Mouse (Mus musculus): ENCODE measurements around the gene Sct.
"Not testable (repeated sequence)": the region's sequence is repeated elsewhere in the genome, so short reads cannot be mapped to it uniquely, and the experiment has no call there.

Gene Sct

GRCm38 (mm10) chr7:141291921-141292582 is 13.1 kb upstream of the Sct start, which contains the start of gene Drd4:
Gene Drd4, plus strand, starts transcription at chr7:141292006.
- no peak for DNase-seq (ENCODE audit: low spot score)

GRCm38 (mm10) chr7:141288042-141288441 is 9.1 kb upstream of the Sct start:
- no peak for DNase-seq (ENCODE audit: low spot score)

- no peak for DNase-seq (ENCODE audit: low spot score)
Measured at GRCm38 (mm10) chr7:141282756-141283155, 3.8 kb upstream of the Sct start.

- DNase-seq (ENCODE audit: low spot score): no peak
Measured at GRCm38 (mm10) chr7:141281442-141281841, 2.5 kb upstream of the Sct start.

GRCm38 (mm10) chr7:141277701-141278678 is 943 bp downstream of the Sct start:
- no peak for DNase-seq (ENCODE audit: low spot score)

- DNase-seq (ENCODE audit: low spot score): no peak
Measured at GRCm38 (mm10) chr7:141276546-141276945, 2.4 kb downstream of the Sct start, which contains the start of gene Cdhr5. Gene Cdhr5, minus strand, starts transcription at chr7:141276786.

GRCm38 (mm10) chr7:141275356-141275755 is 3.6 kb downstream of the Sct start:
- no peak for DNase-seq (ENCODE audit: low spot score)

GRCm38 (mm10) chr7:141270631-141271030 is 8.3 kb downstream of the Sct start:
- DNase-seq (ENCODE audit: low spot score): no peak

- DNase-seq (ENCODE audit: low spot score): no peak
Measured at GRCm38 (mm10) chr7:141269273-141269545, 9.7 kb downstream of the Sct start.

- DNase-seq (ENCODE audit: low spot score): no peak
Measured at GRCm38 (mm10) chr7:141268466-141269272, 10.3 kb downstream of the Sct start.

GRCm38 (mm10) chr7:141265739-141266561 is 13.0 kb downstream of the Sct start, which contains the start of gene Irf7:
Gene Irf7, minus strand, starts transcription at chr7:141266481.
- peak; percentile 77 for DNase-seq (ENCODE audit: low spot score)

- DNase-seq (ENCODE audit: low spot score): peak; percentile 22
Measured at GRCm38 (mm10) chr7:141265411-141265738, 13.6 kb downstream of the Sct start.

- DNase-seq (ENCODE audit: low spot score): peak; percentile 24
Measured at GRCm38 (mm10) chr7:141264761-141265410, 14.0 kb downstream of the Sct start.

GRCm38 (mm10) chr7:141264041-141264700 is 14.8 kb downstream of the Sct start:
- DNase-seq (ENCODE audit: low spot score): no peak

GRCm38 (mm10) chr7:141263640-141264039 is 15.3 kb downstream of the Sct start:
- no peak for DNase-seq (ENCODE audit: low spot score)

GRCm38 (mm10) chr7:141261480-141261879 is 17.5 kb downstream of the Sct start:
- DNase-seq (ENCODE audit: low spot score): no peak

GRCm38 (mm10) chr7:141256159-141256558 is 22.8 kb downstream of the Sct start:
- no peak for DNase-seq (ENCODE audit: low spot score)

- not testable (repeated sequence) for DNase-seq (ENCODE audit: low spot score)
Measured at GRCm38 (mm10) chr7:141250486-141250885, 28.4 kb downstream of the Sct start.

GRCm38 (mm10) chr7:141231551-141231950 is 47.4 kb downstream of the Sct start:
- no peak for DNase-seq (ENCODE audit: low spot score)

- no peak for DNase-seq (ENCODE audit: low spot score)
Measured at GRCm38 (mm10) chr7:141231111-141231510, 47.8 kb downstream of the Sct start.
